Mouse (Mus musculus): ENCODE data around the gene 1700013G24Rik.
"Not testable (repeated sequence)": the region's sequence is repeated elsewhere in the genome, so short reads cannot be mapped to it uniquely, and the experiment has no call there.

1700013G24Rik gene

DNA sequence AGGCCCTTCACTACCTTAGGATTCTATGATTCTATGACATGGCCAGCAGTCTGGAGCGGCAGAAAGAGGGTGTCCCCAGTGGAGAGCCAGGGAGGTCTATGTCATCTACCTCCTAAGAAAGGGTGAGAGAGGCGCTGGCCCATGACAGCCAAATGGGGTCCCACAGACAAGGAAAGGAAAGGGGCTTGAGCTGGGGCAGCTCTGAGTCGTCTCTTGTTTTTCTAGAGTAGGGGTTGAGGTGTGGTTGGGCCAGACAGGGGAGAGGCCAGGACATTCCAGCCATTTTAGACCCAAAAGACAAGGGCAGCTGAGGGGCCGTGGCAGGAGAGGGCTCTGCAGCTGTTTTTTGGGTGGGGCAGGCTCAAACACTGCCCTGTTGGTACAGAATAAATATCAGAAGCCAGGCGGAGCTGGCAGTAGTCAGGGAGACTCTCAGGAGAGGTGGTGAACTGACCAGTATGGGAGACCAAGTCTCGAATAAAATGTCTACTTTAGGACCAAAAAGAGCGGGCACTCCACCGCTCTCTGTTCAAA is at the start of gene 1700013G24Rik:
Gene 1700013G24Rik, plus strand, starts transcription at position 51 of the 534 bp plus-strand sequence.
- no peak for DNase-seq (ENCODE audit: low read depth, low spot score)

GRCm38 (mm10) chr4:137405571-137405970 is 47.5 kb upstream of the 1700013G24Rik start:
- no peak for DNase-seq (ENCODE audit: low read depth, low spot score)

DNA sequence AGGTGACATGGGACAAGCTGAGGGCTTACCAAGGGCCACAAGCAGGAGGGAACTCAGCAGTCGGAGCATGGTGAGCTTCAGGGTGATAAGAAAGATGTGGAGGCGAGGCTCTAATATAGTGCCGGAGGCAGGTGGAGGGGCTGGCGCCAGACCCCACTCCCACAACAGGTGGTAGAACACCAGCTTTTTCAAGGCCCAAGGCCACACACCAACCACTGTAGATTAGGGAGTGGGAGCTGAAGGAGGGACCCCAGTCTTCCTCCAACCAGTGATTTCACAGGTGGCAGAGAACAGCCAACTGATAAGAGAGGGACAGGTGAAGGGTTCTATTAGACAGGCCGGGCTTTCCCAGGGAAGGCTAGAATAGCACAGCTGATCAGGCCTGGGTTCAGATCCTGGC is 43.4 kb upstream of the 1700013G24Rik start, which contains the start of gene Cela3a:
Gene Cela3a, minus strand, starts transcription at position 101 of the 400 bp plus-strand sequence.
- no peak for DNase-seq (ENCODE audit: low read depth, low spot score)

- DNase-seq (ENCODE audit: low read depth, low spot score) = not testable (repeated sequence)
These were observed 40.8 kb upstream of the 1700013G24Rik start for GRCm38 (mm10) chr4:137412185-137412709.

DNA sequence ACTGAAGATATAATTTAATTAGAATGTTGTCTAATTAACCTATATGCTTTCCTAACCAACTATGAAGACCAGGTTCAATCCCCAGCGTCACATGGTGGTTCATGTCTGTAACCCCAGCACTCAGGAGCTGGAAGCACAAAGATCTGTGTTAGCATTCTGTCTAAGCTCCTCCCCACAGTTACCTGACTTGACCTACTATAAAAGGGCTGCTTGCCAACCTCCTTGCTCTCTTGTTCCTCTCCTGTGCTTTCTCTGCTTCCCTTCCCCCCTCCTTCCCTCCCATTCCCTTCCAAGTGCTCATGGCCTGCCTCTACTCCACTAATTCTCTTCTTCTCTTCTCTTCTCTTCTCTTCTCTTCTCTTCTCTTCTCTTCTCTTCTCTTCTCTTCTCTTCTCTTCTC is 38.1 kb upstream of the 1700013G24Rik start:
- no peak for DNase-seq (ENCODE audit: low read depth, low spot score)

GRCm38 (mm10) chr4:137417712-137418564 is 35.1 kb upstream of the 1700013G24Rik start:
- peak; percentile 16 for DNase-seq (ENCODE audit: low read depth, low spot score)

DNA sequence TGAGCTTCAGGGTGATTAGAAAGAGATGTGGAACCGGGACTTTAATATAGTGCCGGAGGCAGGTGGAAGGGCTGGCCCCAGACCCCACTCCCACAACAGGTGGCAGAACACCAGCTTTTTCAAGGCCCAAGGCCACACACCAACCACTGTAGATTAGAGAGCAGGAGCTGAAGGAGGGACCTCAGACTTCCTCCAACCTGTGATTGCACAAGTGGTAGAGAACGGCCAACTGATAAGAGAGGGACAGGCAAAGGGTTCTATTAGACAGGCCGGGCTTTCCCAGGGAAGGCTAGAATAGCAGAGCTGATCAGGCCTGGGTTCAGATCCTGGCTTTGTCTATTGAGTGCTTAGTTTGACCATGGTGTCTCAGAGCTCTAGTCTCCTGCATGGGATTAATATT is 22.6 kb upstream of the 1700013G24Rik start, which contains the start of gene Cela3b:
Gene Cela3b, minus strand, starts transcription at position 39 of the 400 bp plus-strand sequence.
- DNase-seq (ENCODE audit: low read depth, low spot score) = no peak

GRCm38 (mm10) chr4:137432700-137433550 is 20.2 kb upstream of the 1700013G24Rik start:
- not testable (repeated sequence) for DNase-seq (ENCODE audit: low read depth, low spot score)

DNA sequence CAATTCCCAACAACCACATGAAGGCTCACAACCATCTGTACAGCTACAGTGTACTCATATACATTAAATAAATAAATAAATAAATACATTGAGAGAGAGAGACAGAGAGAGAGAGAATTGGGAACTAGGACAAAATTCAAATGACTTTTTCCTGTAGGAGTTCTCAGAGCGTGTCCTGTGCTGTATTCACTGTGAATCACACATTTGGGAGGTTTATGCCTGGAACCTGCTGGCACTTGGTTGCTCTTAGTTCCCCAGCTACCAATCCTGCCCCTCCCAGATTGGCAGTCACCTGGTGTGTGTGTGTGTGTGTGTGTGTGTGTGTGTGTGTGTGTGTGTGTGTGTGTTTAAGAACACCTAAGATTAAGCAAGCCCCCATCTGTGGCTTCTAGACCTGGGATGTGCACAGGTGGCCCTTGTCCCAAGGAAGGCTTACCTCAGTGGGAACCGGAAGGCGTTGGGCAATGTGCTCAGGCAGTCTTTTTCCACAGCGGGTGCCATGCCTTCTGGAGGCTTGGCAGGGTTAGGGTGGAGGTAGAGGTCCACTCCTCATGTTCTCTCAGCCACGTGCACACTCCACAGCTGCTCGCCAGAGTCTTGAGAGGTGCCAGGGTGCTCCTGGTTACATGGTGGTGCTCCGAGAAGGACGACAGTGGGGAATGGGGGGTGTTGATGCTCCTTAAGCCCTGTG is 16.0 kb upstream of the 1700013G24Rik start:
- DNase-seq (ENCODE audit: low read depth, low spot score) = no peak

DNA sequence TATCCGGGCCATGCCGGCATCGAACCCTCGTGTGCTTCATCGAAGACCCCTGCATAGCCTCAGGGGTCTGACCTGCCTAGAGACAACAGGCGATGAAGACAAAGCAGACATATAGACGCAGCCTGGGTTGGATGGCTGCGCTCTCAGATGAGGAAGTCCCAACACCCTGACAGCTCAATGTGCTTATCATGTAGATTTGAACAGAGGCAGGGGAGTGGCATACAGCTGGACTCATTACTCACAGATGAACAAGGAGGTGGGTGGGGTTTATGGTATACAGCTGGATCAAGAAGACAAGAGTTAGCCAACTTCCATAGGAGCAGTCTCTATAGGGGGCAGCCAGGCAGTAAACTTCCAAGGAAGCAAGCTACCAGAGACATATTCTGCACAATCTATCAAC is 14.2 kb upstream of the 1700013G24Rik start:
- no peak for DNase-seq (ENCODE audit: low read depth, low spot score)

DNA sequence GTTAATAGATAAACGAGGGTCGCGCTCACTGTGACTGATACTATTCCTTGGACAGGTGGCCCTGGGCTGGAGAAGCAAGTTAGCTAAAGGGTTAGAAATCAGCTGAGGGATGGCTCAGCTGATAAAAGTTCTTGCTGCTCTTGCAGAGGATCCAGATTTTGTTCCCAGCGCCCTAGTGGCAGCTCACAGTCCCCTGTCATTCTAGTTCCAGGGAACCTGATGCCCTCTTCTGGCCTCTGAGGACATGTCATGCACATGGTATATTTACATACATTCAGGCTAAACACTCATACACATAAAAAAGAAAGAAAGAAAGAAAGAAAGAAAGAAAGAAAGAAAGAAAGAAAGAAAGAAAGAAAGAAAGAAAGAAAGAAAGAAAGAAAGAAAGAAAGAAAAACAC is 11.8 kb upstream of the 1700013G24Rik start:
- DNase-seq (ENCODE audit: low read depth, low spot score) = no peak

- peak; percentile 58 for DNase-seq (ENCODE audit: low read depth, low spot score)
These were observed 9.5 kb upstream of the 1700013G24Rik start for GRCm38 (mm10) chr4:137443625-137444024.

DNA sequence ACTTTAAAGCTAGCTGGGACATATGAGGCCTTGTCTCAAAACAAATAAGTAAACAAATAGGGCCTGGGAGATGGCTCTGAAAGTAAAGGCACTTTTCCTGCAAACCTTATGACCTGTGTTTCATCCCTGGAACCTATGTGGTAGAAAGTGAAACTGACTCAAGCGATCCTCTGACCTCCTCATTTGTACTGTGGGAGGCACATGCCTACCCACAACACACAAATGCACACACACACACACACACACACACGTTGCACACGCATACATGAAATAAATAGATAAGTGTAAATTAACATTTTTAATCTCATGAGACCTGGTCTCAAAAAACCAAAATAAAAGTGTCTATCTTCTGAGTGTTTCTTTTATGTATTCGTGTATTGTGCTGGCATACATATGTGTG is 7.2 kb upstream of the 1700013G24Rik start:
- no peak for DNase-seq (ENCODE audit: low read depth, low spot score)

GRCm38 (mm10) chr4:137447363-137448196 is 5.5 kb upstream of the 1700013G24Rik start:
- no peak for DNase-seq (ENCODE audit: low read depth, low spot score)

DNA sequence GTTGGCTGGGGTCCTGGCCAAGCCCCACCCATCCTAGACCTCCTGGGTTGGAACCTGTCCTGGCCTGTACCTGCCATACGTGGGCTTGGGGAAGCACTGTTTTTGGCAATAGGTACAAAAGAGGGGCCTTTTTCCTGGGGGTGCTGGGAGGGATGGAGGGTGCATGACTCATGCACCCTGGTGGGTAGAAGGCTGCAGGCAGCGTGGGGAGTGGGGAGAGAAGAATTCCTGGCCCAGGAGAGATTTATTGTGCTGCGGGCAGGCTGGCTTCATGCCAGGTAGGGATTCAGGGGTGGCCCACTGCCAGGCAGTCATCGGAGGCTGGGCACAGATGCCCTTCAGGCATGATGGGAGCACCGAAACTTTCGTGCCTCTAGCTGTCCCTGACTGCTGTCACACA is 4.9 kb upstream of the 1700013G24Rik start:
- no peak for DNase-seq (ENCODE audit: low read depth, low spot score)

- no peak for DNase-seq (ENCODE audit: low read depth, low spot score)
These were observed 4.4 kb upstream of the 1700013G24Rik start for GRCm38 (mm10) chr4:137448641-137449040.

- no peak for DNase-seq (ENCODE audit: low read depth, low spot score)
These were observed 4.0 kb upstream of the 1700013G24Rik start for GRCm38 (mm10) chr4:137449132-137449531.

DNA sequence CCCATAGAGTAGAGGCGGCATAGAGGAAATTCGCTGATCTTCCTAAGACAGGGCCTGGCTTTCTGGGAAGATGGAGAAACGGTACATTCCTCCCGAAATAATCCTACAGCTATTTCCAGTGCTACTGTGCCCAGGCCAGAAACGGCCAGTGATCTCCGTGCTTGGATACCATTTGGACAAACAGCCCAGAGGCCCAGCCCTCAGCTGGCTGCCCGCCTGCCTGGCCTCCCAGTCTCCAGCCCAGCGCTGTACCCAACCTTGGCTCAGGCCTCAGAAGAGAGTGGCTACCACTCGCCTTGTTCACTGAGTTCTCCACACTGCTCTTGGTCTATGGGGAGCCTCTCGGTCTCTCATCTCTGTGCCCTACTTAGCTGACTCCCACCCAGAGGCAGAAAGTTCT is 3.4 kb upstream of the 1700013G24Rik start:
- DNase-seq (ENCODE audit: low read depth, low spot score) = no peak

GRCm38 (mm10) chr4:137452190-137452589 is 894 bp upstream of the 1700013G24Rik start:
- no peak for DNase-seq (ENCODE audit: low read depth, low spot score)

DNA sequence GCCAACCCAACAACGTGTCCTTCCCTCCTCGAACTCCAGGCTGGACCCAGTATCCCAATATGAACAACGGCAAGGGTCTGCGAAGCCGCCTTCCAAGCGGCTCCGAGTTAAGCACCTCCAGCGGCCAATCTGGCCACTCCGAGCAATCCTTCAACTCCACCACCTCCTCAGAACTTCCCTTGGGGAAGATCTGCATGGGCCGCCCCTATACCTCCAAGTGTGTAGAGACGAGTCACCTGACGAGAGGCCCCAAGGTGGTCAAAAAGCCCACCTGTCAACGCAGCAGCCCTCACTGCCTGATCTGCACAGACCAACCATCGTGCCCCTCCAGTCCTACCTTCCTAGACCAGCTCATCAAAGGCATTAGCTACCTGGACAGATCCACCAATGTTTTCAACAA is 1.5 kb downstream of the 1700013G24Rik start:
- DNase-seq (ENCODE audit: low read depth, low spot score) = no peak

All from CD4-positive, CD25-positive, alpha-beta regulatory T cell, adult 2 months (primary cell).